In genomic region chr12:36380806-36381205, GRCm38 (mm10) we compare ENCODE assay signal across 8 mouse cellular contexts. TPM values are rescaled to one million over a fixed set of nuclear protein-coding genes. Genes with fewer than 3 reads are reported as not detected.
A peak's percentile ranks its signal among the peaks of the same experiment; 100 is the strongest.
DNase-seq lines count a peak whose midpoint lies in the region; ATAC-seq lines count a peak whose summit lies in the region.

No protein-coding gene starts in this region.

- H3K27me3 ChIP-seq in hindbrain, embryonic 15.5 days, result no peaks in the 10 kb centered on the region
- no peaks in the 10 kb centered on the region for H3K27me3 ChIP-seq in midbrain, embryonic 11.5 days (ENCODE audit: control insufficient read depth, insufficient read depth, low read length)

- H3K4me3 ChIP-seq in hindbrain, embryonic 15.5 days, result peak overlapping the region; percentile 50; the same call in 1 of the 2 replicates
- H3K4me3 ChIP-seq in midbrain, embryonic 11.5 days (ENCODE audit: low read depth, low read length), result no peak overlapping the region

- H3K36me3 ChIP-seq in hindbrain, embryonic 15.5 days, result no peaks in the 10 kb centered on the region
- H3K36me3 ChIP-seq in midbrain, embryonic 11.5 days (ENCODE audit: control insufficient read depth, insufficient read depth, low read length), result no peaks in the 10 kb centered on the region

- H3K9ac ChIP-seq in hindbrain, embryonic 15.5 days, result no peak overlapping the region
- no peak overlapping the region; the same call in 1 of the 2 replicates for H3K9ac ChIP-seq in midbrain, embryonic 11.5 days (ENCODE audit: low read length)

- 35% methylated on average over 5 of the region's 5 CpGs for WGBS in hindbrain, embryonic 15.5 days
- WGBS in midbrain, embryonic 11.5 days, result 83% methylated on average over 5 of the region's 5 CpGs

- peak overlapping the region; percentile 94 for H3K27ac ChIP-seq in hindbrain, embryonic 15.5 days (replicated peaks)
- no peak overlapping the region for H3K27ac ChIP-seq in midbrain, embryonic 11.5 days (ENCODE audit: low read depth, low read length)

- H3K9me3 ChIP-seq in hindbrain, embryonic 15.5 days, result no peaks in the 10 kb centered on the region
- no peaks in the 10 kb centered on the region for H3K9me3 ChIP-seq in midbrain, embryonic 11.5 days (ENCODE audit: control insufficient read depth, low read length)

- no peak for ATAC-seq in hindbrain, embryonic 15.5 days (ENCODE audit: low FRiP score, low read depth)
- no peak for ATAC-seq in midbrain, embryonic 11.5 days (ENCODE audit: low FRiP score)
- no peak for ATAC-seq in erythroid progenitor cell, adult 5-6 weeks (replicated peaks; ENCODE audit: low FRiP score, poor library complexity, severe bottlenecking)

- peak; percentile 8 for DNase-seq in kidney, adult 18-20 months
- no peak for DNase-seq in kidney, postnatal 25 days
- DNase-seq in cerebellum, postnatal 14 days, result peak; percentile 6 to 17
- peak; percentile 83 for DNase-seq in midbrain, embryonic 11.5 days (ENCODE audit: low spot score, missing footprints)
- no peak for DNase-seq in T-cell, adult 2 months (ENCODE audit: low spot score)
- DNase-seq in right cerebral cortex, postnatal 36 days (ENCODE audit: low spot score in 2 of 2), result no peak

- peaks cover 9% of the 10 kb centered on the region for H3K4me1 ChIP-seq in hindbrain, embryonic 15.5 days (replicated peaks)
- peaks cover 5% of the 10 kb centered on the region; the same call in 1 of the 2 replicates for H3K4me1 ChIP-seq in midbrain, embryonic 11.5 days (ENCODE audit: control insufficient read depth, insufficient read depth, low read length)

- peak overlapping the region; percentile 71 for H3K4me2 ChIP-seq in hindbrain, embryonic 15.5 days
- peak overlapping the region; percentile 70; the same call in 1 of the 2 replicates for H3K4me2 ChIP-seq in midbrain, embryonic 11.5 days

RNA-seq across cellular contexts. Expression of gene Ispd, which starts 0.4 kb away (rescaled TPM):
- polyA plus RNA-seq in hindbrain, embryonic 15.5 days (2015; fragmentation: Nextera tagmentation; extraction: Ambion mirVana), result 13.9 and 15.3 TPM in 2 replicates
- polyA plus RNA-seq in midbrain, embryonic 11.5 days (2014; fragmentation: Nextera tagmentation; extraction: Ambion mirVana), result 12.3 and 12.9 TPM in 2 replicates
- 0.42 and 0.72 TPM in 2 replicates for total RNA-seq in erythroid progenitor cell, adult 5-6 weeks (2015; ENCODE audit: low replicate concordance)
- 0.77 and 2.3 TPM in 2 replicates for total RNA-seq in erythroid progenitor cell, adult 5-6 weeks (2017; ENCODE audit: low replicate concordance)

RNA-seq across cellular contexts. Expression of gene D630036H23Rik, which starts 1.2 kb away (rescaled TPM):
- 2.9 and 3.2 TPM in 2 replicates for polyA plus RNA-seq in hindbrain, embryonic 15.5 days (2015; fragmentation: Nextera tagmentation; extraction: Ambion mirVana)
- 1.1 and 1.7 TPM in 2 replicates for polyA plus RNA-seq in midbrain, embryonic 11.5 days (2014; fragmentation: Nextera tagmentation; extraction: Ambion mirVana)
- 2.5 TPM in 1 of 2 replicates, not detected in the other for total RNA-seq in erythroid progenitor cell, adult 5-6 weeks (2015; ENCODE audit: low replicate concordance)
- not detected in 2 replicates for total RNA-seq in erythroid progenitor cell, adult 5-6 weeks (2017; ENCODE audit: low replicate concordance)

Comparison
In these comparisons a context has a peak if more than half of its experiments do, and no peak if none do; other contexts are left out.
1. DNase-seq: peak in kidney, adult 18-20 months (single experiment), cerebellum, postnatal 14 days (2 of 2) and midbrain, embryonic 11.5 days (single experiment); none in kidney, postnatal 25 days (0 of 2), T-cell, adult 2 months (single experiment) and right cerebral cortex, postnatal 36 days (0 of 2).